Mouse (Mus musculus) layer of hippocampus, adult 8-10 months (tissue): ENCODE results near the gene Vgf. TPM values are rescaled to one million over a fixed set of nuclear protein-coding genes. Genes with fewer than 3 reads are reported as not detected.

Experiments
- DNase-seq, 2 experiments: peaks; one replicate each; pipeline ENCODE4 v3.0.0; 2022; ENCODE audit warnings: low spot score in 2 of 2
- total RNA-seq, 4 experiments: library from RNA; stranded (reverse); gene quantifications; 2 replicates each; pipeline ENCODE4 v1.2.4; 2022

Gene Vgf
- total RNA-seq, 4 experiments from 2014 or later: 162 to 206 (median 186) TPM

GRCm38 (mm10) chr5:137029643-137030415, 3.6 kb downstream of the Vgf start:
- DNase-seq: peak; percentile 92

GRCm38 (mm10) chr5:137030416-137030810, 4.2 kb downstream of the Vgf start:
- peak in 1 of 2 experiments; percentile 48 for DNase-seq

GRCm38 (mm10) chr5:137031076-137032032, 5.2 kb downstream of the Vgf start:
- no peak for DNase-seq

- peak in 1 of 2 experiments; percentile 60 for DNase-seq
These were observed 5.8 kb downstream of the Vgf start for GRCm38 (mm10) chr5:137032033-137032421.

- peak; percentile 65 to 74 for DNase-seq
These were observed 6.5 kb downstream of the Vgf start for GRCm38 (mm10) chr5:137032641-137033074.

GRCm38 (mm10) chr5:137036211-137036610, 10.0 kb downstream of the Vgf start:
- no peak for DNase-seq

- no peak for DNase-seq
These were observed 13.3 kb downstream of the Vgf start for GRCm38 (mm10) chr5:137039453-137039852.

- no peak for DNase-seq
These were observed 15.2 kb downstream of the Vgf start for GRCm38 (mm10) chr5:137041442-137041841.

- no peak for DNase-seq
These were observed 17.8 kb downstream of the Vgf start for GRCm38 (mm10) chr5:137043997-137044396.

GRCm38 (mm10) chr5:137045402-137046323, 19.5 kb downstream of the Vgf start, which contains the start of gene Ap1s1:
Ap1s1 (minus strand) TSS chr5:137046135.
- peak; percentile 97 to 98 for DNase-seq

GRCm38 (mm10) chr5:137046324-137046718, 20.1 kb downstream of the Vgf start:
- no peak for DNase-seq

GRCm38 (mm10) chr5:137046991-137047390, 20.8 kb downstream of the Vgf start:
- DNase-seq: no peak

GRCm38 (mm10) chr5:137051125-137051524, 24.9 kb downstream of the Vgf start:
- no peak for DNase-seq

GRCm38 (mm10) chr5:137051914-137052505, 25.8 kb downstream of the Vgf start:
- peak; percentile 65 to 71 for DNase-seq

GRCm38 (mm10) chr5:137054299-137054698, 28.1 kb downstream of the Vgf start:
- no peak for DNase-seq

GRCm38 (mm10) chr5:137054873-137055272, 28.7 kb downstream of the Vgf start:
- no peak for DNase-seq

GRCm38 (mm10) chr5:137061809-137062481, 35.8 kb downstream of the Vgf start:
- DNase-seq: no peak

GRCm38 (mm10) chr5:137062601-137063000, 36.4 kb downstream of the Vgf start:
- no peak for DNase-seq

- no peak for DNase-seq
These were observed 39.3 kb downstream of the Vgf start for GRCm38 (mm10) chr5:137065454-137065853.

- DNase-seq: no peak
These were observed 39.7 kb downstream of the Vgf start for GRCm38 (mm10) chr5:137065923-137066322.
